Mouse (Mus musculus): ENCODE data around the gene Cdkn2aipnl. TPM values are rescaled to one million over a fixed set of nuclear protein-coding genes. Genes with fewer than 3 reads are reported as not detected.

Gene Cdkn2aipnl
- 26.1 TPM for polyA plus RNA-seq (2014; fragmentation: Illumina TruSeq; extraction: RNeasy Lipid Tissue Mini Kit (QIAGEN cat#74804); ENCODE audit: low read depth, low replicate concordance)

DNA sequence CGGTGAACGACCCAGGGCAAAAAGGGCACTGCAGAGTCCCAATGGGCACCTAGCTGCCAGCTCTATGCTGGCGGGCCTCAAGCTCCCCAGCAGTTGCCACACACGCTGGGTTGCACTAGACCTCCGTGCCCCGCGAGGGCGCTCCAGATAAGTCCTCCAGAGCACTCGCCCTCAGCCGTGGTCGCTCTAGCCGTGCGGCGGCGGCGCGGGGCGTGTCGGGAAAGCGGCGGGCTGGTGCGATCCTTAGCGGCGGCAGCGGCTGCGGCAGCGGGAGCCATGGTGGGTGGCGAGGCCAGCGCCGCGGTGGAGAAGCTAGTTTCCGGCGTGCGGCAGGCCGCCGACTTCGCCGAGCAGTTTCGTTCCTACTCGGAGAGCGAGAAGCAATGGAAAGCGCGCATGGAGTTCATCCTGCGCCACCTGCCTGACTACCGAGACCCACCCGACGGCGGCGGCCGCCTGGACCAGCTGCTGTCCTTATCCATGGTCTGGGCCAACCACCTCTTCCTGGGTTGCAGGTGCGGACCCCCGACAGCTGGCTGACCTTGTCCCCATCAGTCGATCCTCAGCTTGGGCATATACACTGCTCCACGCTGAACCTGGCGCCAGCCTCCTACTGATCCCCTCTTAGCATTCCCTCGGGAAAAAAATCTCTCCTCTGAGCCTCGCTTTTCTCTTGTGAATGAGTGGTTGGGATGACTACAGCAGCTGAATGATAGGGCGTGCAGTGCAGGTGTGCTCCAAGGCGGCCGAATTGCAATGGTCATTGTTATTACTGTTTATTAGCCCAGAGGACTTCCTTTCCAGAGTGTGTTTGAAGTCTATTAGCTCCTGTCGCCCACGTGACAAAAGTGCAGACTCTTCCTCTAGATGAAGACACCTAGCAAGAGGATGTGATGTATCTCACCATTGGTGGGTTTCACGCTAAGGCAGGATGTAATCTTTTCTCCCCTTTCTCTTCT, at the start of gene Cdkn2aipnl:
Gene Cdkn2aipnl, plus strand, starts transcription at position 219 of the 959 bp plus-strand sequence.

DNA sequence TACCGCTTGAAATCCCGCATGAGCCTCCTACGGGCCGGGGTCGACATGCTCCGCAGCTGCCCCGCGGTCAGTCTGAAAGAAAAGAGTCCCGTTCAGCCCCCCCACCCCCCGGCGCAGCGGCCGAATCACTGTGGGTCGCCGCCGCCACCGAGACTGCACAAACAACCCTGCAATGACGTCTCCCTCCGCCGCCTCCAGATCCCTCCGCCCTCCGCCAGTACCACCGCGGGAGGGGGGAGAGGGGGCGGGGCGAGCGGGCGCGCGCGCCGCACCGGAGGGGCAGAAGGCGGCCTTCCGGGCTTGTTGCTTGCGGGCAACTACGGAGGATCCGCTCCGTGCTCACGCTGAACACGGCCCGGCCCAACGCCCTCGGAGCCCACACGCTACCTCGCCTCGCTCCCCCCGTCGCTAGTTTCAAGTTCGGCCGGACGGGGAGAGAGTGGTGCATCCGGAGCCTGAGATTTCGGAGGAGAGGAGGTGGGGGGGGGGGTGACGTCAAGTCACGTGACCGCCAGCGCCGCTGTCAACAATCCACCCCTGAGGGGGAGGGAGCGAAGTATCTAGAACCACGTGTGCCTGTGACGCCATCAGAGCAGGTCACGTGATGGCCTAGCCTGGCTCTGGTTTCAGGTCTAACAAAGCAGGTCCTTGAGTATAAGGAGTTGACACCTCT, 33.0 kb downstream of the Cdkn2aipnl start, which contains the start of gene Ube2b:
Gene Ube2b, minus strand, starts transcription at position 473 of the 673 bp plus-strand sequence.

DNA sequence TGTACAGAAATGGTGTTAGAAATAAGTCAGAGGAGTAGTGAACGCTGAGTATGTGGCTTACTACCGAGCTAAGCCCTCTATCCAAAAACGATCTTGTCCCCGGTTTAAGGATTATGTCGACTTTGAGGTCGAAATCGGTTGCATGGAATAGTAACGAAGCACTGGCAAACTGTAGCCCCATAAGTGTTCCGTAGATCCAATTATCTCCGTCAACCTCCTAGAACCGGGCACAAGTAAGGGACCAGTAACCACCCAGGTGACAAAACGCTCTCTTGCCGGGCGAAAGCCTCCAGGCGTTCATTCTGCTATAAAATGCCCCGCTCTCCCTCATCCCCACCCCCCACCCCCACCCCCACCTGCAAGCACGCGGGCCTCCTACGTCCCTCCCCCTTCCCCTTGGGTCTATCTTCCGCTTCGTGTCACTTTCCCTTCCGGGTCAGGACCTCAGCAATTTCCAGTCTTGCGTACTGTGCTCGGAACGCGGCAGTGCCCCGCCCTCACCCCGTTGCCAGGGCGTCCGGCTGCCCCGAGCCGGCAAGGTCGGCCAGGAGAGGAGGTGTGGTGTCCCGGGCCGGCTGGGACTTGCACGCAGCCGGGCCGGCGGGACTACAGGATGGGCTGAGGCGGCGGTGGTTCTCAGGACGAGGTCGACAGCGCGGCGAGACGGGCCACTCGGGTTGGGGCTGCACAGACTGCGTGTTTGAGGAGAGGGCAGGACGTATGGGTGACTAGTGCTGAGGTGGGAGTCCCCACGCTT, 36.5 kb downstream of the Cdkn2aipnl start, which contains the start of gene Cdkl3:
Gene Cdkl3, plus strand, starts transcription at position 450 of the 757 bp plus-strand sequence.

Other genes with a start within 250 kb of the Cdkn2aipnl start
- 41.9 TPM for gene Sec24a, start 204.0 kb upstream of the Cdkn2aipnl start, polyA plus RNA-seq (2014; fragmentation: Illumina TruSeq; extraction: RNeasy Lipid Tissue Mini Kit (QIAGEN cat#74804); ENCODE audit: low read depth, low replicate concordance)
- gene Sar1b, start 204.0 kb upstream of the Cdkn2aipnl start, polyA plus RNA-seq (2014; fragmentation: Illumina TruSeq; extraction: RNeasy Lipid Tissue Mini Kit (QIAGEN cat#74804); ENCODE audit: low read depth, low replicate concordance), result 341 TPM
- 6.2 TPM for gene Jade2, start 110.0 kb upstream of the Cdkn2aipnl start, polyA plus RNA-seq (2014; fragmentation: Illumina TruSeq; extraction: RNeasy Lipid Tissue Mini Kit (QIAGEN cat#74804); ENCODE audit: low read depth, low replicate concordance)
- gene Ube2b, start 33.1 kb downstream of the Cdkn2aipnl start, polyA plus RNA-seq (2014; fragmentation: Illumina TruSeq; extraction: RNeasy Lipid Tissue Mini Kit (QIAGEN cat#74804); ENCODE audit: low read depth, low replicate concordance), result 460 TPM
- 9.0 TPM for gene Cdkl3, start 36.6 kb downstream of the Cdkn2aipnl start, polyA plus RNA-seq (2014; fragmentation: Illumina TruSeq; extraction: RNeasy Lipid Tissue Mini Kit (QIAGEN cat#74804); ENCODE audit: low read depth, low replicate concordance)
- 201 TPM for gene Ppp2ca, start 131.0 kb downstream of the Cdkn2aipnl start, polyA plus RNA-seq (2014; fragmentation: Illumina TruSeq; extraction: RNeasy Lipid Tissue Mini Kit (QIAGEN cat#74804); ENCODE audit: low read depth, low replicate concordance)
- not detected for gene Olfr1373, start 177.9 kb downstream of the Cdkn2aipnl start, polyA plus RNA-seq (2014; fragmentation: Illumina TruSeq; extraction: RNeasy Lipid Tissue Mini Kit (QIAGEN cat#74804); ENCODE audit: low read depth, low replicate concordance)
- not detected for gene Olfr1371, start 246.3 kb downstream of the Cdkn2aipnl start, polyA plus RNA-seq (2014; fragmentation: Illumina TruSeq; extraction: RNeasy Lipid Tissue Mini Kit (QIAGEN cat#74804); ENCODE audit: low read depth, low replicate concordance)

Measured in adrenal gland, adult 10 weeks (tissue).